Mouse (Mus musculus) heart, embryonic 13.5 days (tissue): ENCODE results near the gene Fbxo8. TPM values are rescaled to one million over a fixed set of nuclear protein-coding genes. Genes with fewer than 3 reads are reported as not detected.

Source experiments
- microRNA-seq: library from miRNA; unstranded; fragments of <30 nt; microRNA quantifications from one replicate; pipeline ENCODE4, GENCODE M21; 2016
- polyA plus RNA-seq: library from polyadenylated mRNA; unstranded; fragments of >200 nt; fragmentation: Nextera tagmentation; extraction: Ambion mirVana; gene quantifications from 2 replicates; pipeline ENCODE4 v1.2.1, GENCODE M21; 2015

Fbxo8 gene
- polyA plus RNA-seq, 1 experiment from 2014 or later, result 42.7 TPM

Small RNA genes within 50 kb of the gene (microRNA-seq; reads per million reads assigned to microRNA genes)
- gene Gm25992, result not detected

Other genes with a start within 250 kb of the Fbxo8 start
- gene Cep44, start within 50 bp of the Fbxo8 start, polyA plus RNA-seq, result 21.9 and 22.9 TPM in 2 replicates